Mouse (Mus musculus): Measurements from ENCODE around the gene Rnase9. TPM values are rescaled to one million over a fixed set of nuclear protein-coding genes. Genes with fewer than 3 reads are reported as not detected.

The Rnase9 gene
- polyA plus RNA-seq, 1 experiment, result not detected

DNA sequence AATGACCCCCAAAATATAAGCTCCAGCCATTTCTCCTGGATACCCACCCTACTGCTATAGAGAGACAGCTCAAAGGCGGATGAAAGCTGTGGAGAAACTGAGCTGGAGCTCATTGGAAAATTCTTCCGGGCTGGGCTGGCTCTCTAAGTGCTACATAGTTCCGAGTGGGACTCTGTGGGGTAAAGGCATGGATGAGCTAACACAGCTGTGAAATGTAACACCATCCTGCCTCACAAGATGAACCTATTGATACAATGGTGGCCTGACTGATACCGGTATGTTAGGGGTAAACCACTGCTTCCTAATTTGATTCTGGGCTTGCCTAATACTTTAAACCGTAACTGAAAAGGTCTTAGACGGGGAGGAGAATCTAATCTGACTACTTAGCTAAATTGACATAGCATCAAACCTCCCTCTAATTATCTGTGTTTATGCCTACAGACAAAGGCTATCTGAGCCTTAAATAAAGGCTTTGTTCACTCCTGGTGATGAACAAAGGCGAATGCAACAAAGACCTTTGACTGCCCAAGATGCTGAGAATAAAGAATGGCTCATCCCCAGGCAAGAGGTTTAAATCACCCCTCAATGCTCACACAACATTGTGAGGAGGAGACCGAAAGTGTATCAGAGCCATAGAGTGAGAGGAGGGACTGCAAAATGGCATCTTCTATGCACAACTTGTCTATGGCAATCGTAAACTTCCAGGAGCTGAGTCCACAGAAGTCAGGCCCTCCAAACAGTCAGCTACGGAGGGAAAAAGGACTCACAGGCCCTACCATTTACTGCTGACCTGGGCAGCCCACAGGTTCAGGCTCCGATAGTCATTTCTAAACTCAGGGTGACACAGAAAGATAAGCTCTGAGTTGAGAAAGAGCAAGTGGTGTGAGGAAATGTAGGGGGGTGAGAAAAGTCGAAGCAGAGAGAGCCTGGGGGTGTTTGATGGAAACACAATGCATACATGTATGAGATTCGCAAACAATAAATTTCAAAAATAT is 12.9 kb upstream of the Rnase9 start:
- no peak overlapping the region for H3K9ac ChIP-seq (ENCODE audit: low read depth, poor library complexity, severe bottlenecking)
- H3K9me3 ChIP-seq (replicated peaks; ENCODE audit: control insufficient read depth, insufficient read depth, low read length, poor library complexity, severe bottlenecking), result no peaks in the 10 kb centered on the region
- H3K27me3 ChIP-seq (ENCODE audit: control insufficient read depth, insufficient read depth, low read length, poor library complexity, severe bottlenecking), result no peaks in the 10 kb centered on the region
- no peak overlapping the region for H3K4me3 ChIP-seq (ENCODE audit: low read depth, low read length)
- H3K27ac ChIP-seq (ENCODE audit: insufficient read depth, low read length), result no peak overlapping the region; the same call in 1 of the 2 replicates
- no peak for TF ChIP-seq EP300 (IDR thresholded peaks at IDR 0.05; ENCODE audit: insufficient read depth, low read depth, low read length)
- no peak for TF ChIP-seq POLR2A (IDR thresholded peaks at IDR 0.05; ENCODE audit: insufficient read depth, low read length)
- no peak for TF ChIP-seq CTCF (IDR thresholded peaks at IDR 0.05; ENCODE audit: low read depth, low read length)
- H3K4me1 ChIP-seq (ENCODE audit: control insufficient read depth, insufficient read depth, low read length), result peaks cover 3% of the 10 kb centered on the region
- H3K36me3 ChIP-seq (ENCODE audit: control insufficient read depth, insufficient read depth, low read length, poor library complexity, severe bottlenecking), result no peaks in the 10 kb centered on the region

- Histone ChIP-seq H3K9ac (ENCODE audit: low read depth, poor library complexity, severe bottlenecking) (no peak overlapping the region), H3K9me3 (replicated peaks; ENCODE audit: control insufficient read depth, insufficient read depth, low read length, poor library complexity, severe bottlenecking) (no peaks in the 10 kb centered on the region), H3K4me1 (ENCODE audit: control insufficient read depth, insufficient read depth, low read length) (peaks cover 3% of the 10 kb centered on the region), H3K4me3 (ENCODE audit: low read depth, low read length) (no peak overlapping the region), H3K27me3 (ENCODE audit: control insufficient read depth, insufficient read depth, low read length, poor library complexity, severe bottlenecking) (no peaks in the 10 kb centered on the region), H3K27ac (ENCODE audit: insufficient read depth, low read length) (no peak overlapping the region), H3K36me3 (ENCODE audit: control insufficient read depth, insufficient read depth, low read length, poor library complexity, severe bottlenecking) (no peaks in the 10 kb centered on the region)
- TF ChIP-seq EP300 (IDR thresholded peaks at IDR 0.05; ENCODE audit: insufficient read depth, low read depth, low read length) (no peak), POLR2A (IDR thresholded peaks at IDR 0.05; ENCODE audit: insufficient read depth, low read length) (no peak), CTCF (IDR thresholded peaks at IDR 0.05; ENCODE audit: low read depth, low read length) (no peak)
Measured at GRCm38 (mm10) chr14:51053176-51053575, 11.5 kb upstream of the Rnase9 start.

DNA sequence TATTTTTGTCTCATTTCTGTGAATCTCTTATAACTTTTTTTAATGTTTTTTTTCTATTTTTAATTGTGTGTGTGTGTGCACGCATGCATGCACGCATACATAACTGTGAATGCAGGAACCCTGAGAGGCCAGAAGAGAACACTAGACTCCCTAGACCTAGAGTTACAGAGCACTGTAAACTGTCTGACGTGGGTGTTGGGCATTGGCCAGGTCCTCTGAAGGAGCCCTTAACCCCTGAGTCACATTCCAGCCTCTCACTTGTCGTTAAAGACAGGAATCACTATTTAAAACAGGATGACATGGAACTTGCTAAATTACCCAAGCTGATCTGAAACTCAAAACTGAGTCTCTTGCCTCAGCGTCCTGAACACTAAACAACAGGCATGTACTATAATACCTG is 10.3 kb upstream of the Rnase9 start:
- H3K27ac ChIP-seq (ENCODE audit: insufficient read depth, low read length), result no peak overlapping the region
- H3K27me3 ChIP-seq (ENCODE audit: control insufficient read depth, insufficient read depth, low read length, poor library complexity, severe bottlenecking), result no peaks in the 10 kb centered on the region
- H3K36me3 ChIP-seq (ENCODE audit: control insufficient read depth, insufficient read depth, low read length, poor library complexity, severe bottlenecking), result no peaks in the 10 kb centered on the region
- no peak overlapping the region for H3K9ac ChIP-seq (ENCODE audit: low read depth, poor library complexity, severe bottlenecking)
- no peak for TF ChIP-seq CTCF (IDR thresholded peaks at IDR 0.05; ENCODE audit: low read depth, low read length)
- TF ChIP-seq EP300 (IDR thresholded peaks at IDR 0.05; ENCODE audit: insufficient read depth, low read depth, low read length), result no peak
- TF ChIP-seq POLR2A (IDR thresholded peaks at IDR 0.05; ENCODE audit: insufficient read depth, low read length), result no peak
- no peak overlapping the region for H3K4me3 ChIP-seq (ENCODE audit: low read depth, low read length)
- H3K4me1 ChIP-seq (ENCODE audit: control insufficient read depth, insufficient read depth, low read length), result peaks cover 3% of the 10 kb centered on the region
- no peaks in the 10 kb centered on the region for H3K9me3 ChIP-seq (replicated peaks; ENCODE audit: control insufficient read depth, insufficient read depth, low read length, poor library complexity, severe bottlenecking)

DNA sequence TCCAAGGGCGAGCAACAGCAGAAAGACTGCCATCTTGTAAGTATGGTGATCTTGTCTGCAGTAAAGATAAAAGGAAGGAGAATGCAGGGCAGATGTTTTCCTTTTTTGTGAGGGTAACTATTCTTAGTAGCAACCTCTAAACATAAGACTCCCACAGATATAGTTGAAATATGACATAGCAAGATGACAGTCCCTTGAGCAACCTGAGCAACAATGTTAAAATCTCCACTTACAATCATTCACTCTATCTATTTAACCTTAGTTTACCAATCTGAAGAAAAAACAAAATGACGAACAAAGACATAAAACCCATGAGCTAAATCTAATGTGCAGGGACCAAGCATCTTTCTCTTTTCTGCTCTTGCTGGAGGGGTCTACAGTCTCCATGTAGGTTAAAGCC is 8.4 kb upstream of the Rnase9 start, which contains the start of gene Rnase11:
Gene Rnase11, minus strand, starts transcription at position 101 of the 400 bp plus-strand sequence.
- no peak within 1 kb of the TSS for H3K9ac ChIP-seq (ENCODE audit: low read depth, poor library complexity, severe bottlenecking)
- peaks cover 3% of the 10 kb centered on the region for H3K4me1 ChIP-seq (ENCODE audit: control insufficient read depth, insufficient read depth, low read length)
- no peaks in the 10 kb centered on the region for H3K9me3 ChIP-seq (replicated peaks; ENCODE audit: control insufficient read depth, insufficient read depth, low read length, poor library complexity, severe bottlenecking)
- no peak within 1 kb of the TSS for H3K27ac ChIP-seq (ENCODE audit: insufficient read depth, low read length)
- H3K36me3 ChIP-seq (ENCODE audit: control insufficient read depth, insufficient read depth, low read length, poor library complexity, severe bottlenecking), result no peaks in the 10 kb centered on the region
- no peaks in the 10 kb centered on the region for H3K27me3 ChIP-seq (ENCODE audit: control insufficient read depth, insufficient read depth, low read length, poor library complexity, severe bottlenecking)
- TF ChIP-seq POLR2A (IDR thresholded peaks at IDR 0.05; ENCODE audit: insufficient read depth, low read length) (no peak), EP300 (IDR thresholded peaks at IDR 0.05; ENCODE audit: insufficient read depth, low read depth, low read length) (no peak), CTCF (IDR thresholded peaks at IDR 0.05; ENCODE audit: low read depth, low read length) (no peak)
- H3K4me3 ChIP-seq (ENCODE audit: low read depth, low read length), result no peak within 1 kb of the TSS

GRCm38 (mm10) chr14:51047846-51048245 is 6.2 kb upstream of the Rnase9 start:
- Histone ChIP-seq H3K4me1 (ENCODE audit: control insufficient read depth, insufficient read depth, low read length) (no peaks in the 10 kb centered on the region), H3K9me3 (replicated peaks; ENCODE audit: control insufficient read depth, insufficient read depth, low read length, poor library complexity, severe bottlenecking) (no peaks in the 10 kb centered on the region), H3K4me3 (ENCODE audit: low read depth, low read length) (no peak overlapping the region), H3K36me3 (ENCODE audit: control insufficient read depth, insufficient read depth, low read length, poor library complexity, severe bottlenecking) (no peaks in the 10 kb centered on the region), H3K27me3 (ENCODE audit: control insufficient read depth, insufficient read depth, low read length, poor library complexity, severe bottlenecking) (no peaks in the 10 kb centered on the region), H3K9ac (ENCODE audit: low read depth, poor library complexity, severe bottlenecking) (no peak overlapping the region), H3K27ac (ENCODE audit: insufficient read depth, low read length) (no peak overlapping the region)
- TF ChIP-seq POLR2A (IDR thresholded peaks at IDR 0.05; ENCODE audit: insufficient read depth, low read length) (no peak), EP300 (IDR thresholded peaks at IDR 0.05; ENCODE audit: insufficient read depth, low read depth, low read length) (no peak), CTCF (IDR thresholded peaks at IDR 0.05; ENCODE audit: low read depth, low read length) (no peak)

GRCm38 (mm10) chr14:51036214-51036613 is 5.5 kb downstream of the Rnase9 start:
- TF ChIP-seq CTCF (IDR thresholded peaks at IDR 0.05; ENCODE audit: low read depth, low read length), result no peak
- TF ChIP-seq EP300 (IDR thresholded peaks at IDR 0.05; ENCODE audit: insufficient read depth, low read depth, low read length), result no peak
- TF ChIP-seq POLR2A (IDR thresholded peaks at IDR 0.05; ENCODE audit: insufficient read depth, low read length), result no peak
- Histone ChIP-seq H3K27me3 (ENCODE audit: control insufficient read depth, insufficient read depth, low read length, poor library complexity, severe bottlenecking) (no peaks in the 10 kb centered on the region), H3K4me1 (ENCODE audit: control insufficient read depth, insufficient read depth, low read length) (peaks cover 1% of the 10 kb centered on the region), H3K9me3 (replicated peaks; ENCODE audit: control insufficient read depth, insufficient read depth, low read length, poor library complexity, severe bottlenecking) (no peaks in the 10 kb centered on the region), H3K27ac (ENCODE audit: insufficient read depth, low read length) (no peak overlapping the region), H3K36me3 (ENCODE audit: control insufficient read depth, insufficient read depth, low read length, poor library complexity, severe bottlenecking) (no peaks in the 10 kb centered on the region), H3K4me3 (ENCODE audit: low read depth, low read length) (no peak overlapping the region), H3K9ac (ENCODE audit: low read depth, poor library complexity, severe bottlenecking) (no peak overlapping the region)

All from ES-Bruce4 (cell line).